Mouse (Mus musculus) heart, adult 2 months (tissue): ENCODE results near the gene Olfr411.

ENCODE experiments used
- CTCF ChIP-seq: fragments of 200-600 bp; IDR thresholded peaks from 2 replicates; pipeline ENCODE4 v1.8.1; 2022; ENCODE audit warnings: antibody characterized with exemption, mild to moderate bottlenecking, moderate library complexity
- EP300 ChIP-seq: fragments of 200-500 bp; IDR thresholded peaks from 2 replicates; pipeline ENCODE4 v1.6.1; 2011; ENCODE audit warnings: low read depth, low read length, control low read depth; ENCODE audit not compliant: insufficient read depth
- POLR2A ChIP-seq: fragments of 200-500 bp; IDR thresholded peaks from 2 replicates; pipeline ENCODE4 v1.6.1; 2011; ENCODE audit warnings: mild to moderate bottlenecking, low read depth, low read length, control low read depth; ENCODE audit not compliant: insufficient read depth

- TF ChIP-seq CTCF (no peak), POLR2A (no peak), EP300 (no peak)
Observed at GRCm38 (mm10) chr11:74385674-74386073, 33.2 kb upstream of the Olfr411 start.
